35 mouse cellular contexts compared by ENCODE assay signal in the genomic region with DNA sequence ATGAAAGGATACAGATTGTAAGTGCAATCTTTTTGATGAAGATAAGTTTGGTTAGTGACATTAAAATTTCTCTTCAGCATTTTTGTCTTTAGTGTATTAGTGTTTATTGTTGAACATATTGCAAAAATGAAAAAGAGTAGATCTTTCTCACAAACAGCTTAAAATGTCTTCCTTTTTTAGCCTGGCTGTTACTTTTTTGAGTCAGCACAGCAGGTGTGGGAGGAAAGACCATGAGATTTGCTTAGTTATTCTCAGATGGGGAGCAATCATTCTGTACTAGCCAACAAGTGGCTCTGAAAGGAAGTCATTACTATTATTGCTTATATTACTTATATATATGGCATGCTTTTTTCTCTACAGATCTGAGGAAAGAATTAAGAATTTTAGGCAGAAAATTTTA. TPM values are rescaled to one million over a fixed set of nuclear protein-coding genes. Genes with fewer than 3 reads are reported as not detected.
"Had no signal": no experiment of that assay in that cellular context is flagged by ENCODE, and none has a peak within 500 bp of the region (broad histone marks: within the 10 kb centered on the region; RNA-seq: fewer than 3 reads in every experiment).

No protein-coding gene starts in this region.

- H3K4me1 ChIP-seq: heart, embryonic 12.5 days; heart, embryonic 13.5 days; heart, embryonic 15.5 days; hindbrain, embryonic 10.5 days; hindbrain, embryonic 13.5 days; hindbrain, embryonic 15.5 days; intestine, embryonic 15.5 days; kidney, embryonic 15.5 days had no signal

- DNase-seq: heart, postnatal 10 days; heart, postnatal 14 days; heart, postnatal 36 days; heart, postnatal 4 days; kidney, adult 11 months; kidney, adult 18-20 months; kidney, adult 2 months; kidney, adult 8-10 months; kidney, adult 9 months; kidney, postnatal 14 days; kidney, postnatal 25 days; kidney, postnatal 36 days; kidney, postnatal 4 days; layer of hippocampus, adult 9-11 months; layer of hippocampus, postnatal 36 days had no signal

- H3K27me3 ChIP-seq: heart, embryonic 12.5 days; heart, embryonic 13.5 days; heart, embryonic 15.5 days; hindbrain, embryonic 13.5 days; hindbrain, embryonic 15.5 days; intestine, embryonic 15.5 days; kidney, embryonic 15.5 days had no signal

- H3K27ac ChIP-seq: heart, embryonic 13.5 days; heart, embryonic 15.5 days; hindbrain, embryonic 10.5 days; hindbrain, embryonic 13.5 days; hindbrain, embryonic 14.5 days; hindbrain, embryonic 15.5 days; hindbrain, postnatal 0 days; intestine, embryonic 15.5 days; kidney, embryonic 15.5 days; kidney, postnatal 0 days; layer of hippocampus, adult 2 months; left cerebral cortex, adult 2 months had no signal

- H3K9me3 ChIP-seq: heart, embryonic 12.5 days; heart, embryonic 13.5 days; heart, embryonic 15.5 days; hindbrain, embryonic 10.5 days; hindbrain, embryonic 13.5 days; hindbrain, embryonic 15.5 days; intestine, embryonic 15.5 days; kidney, embryonic 15.5 days had no signal

- H3K36me3 ChIP-seq: hindbrain, embryonic 13.5 days; hindbrain, embryonic 15.5 days had no signal

- H3K4me2 ChIP-seq: heart, embryonic 11.5 days; heart, embryonic 12.5 days; heart, embryonic 13.5 days; heart, embryonic 15.5 days; hindbrain, embryonic 13.5 days; hindbrain, embryonic 14.5 days; hindbrain, embryonic 15.5 days; intestine, embryonic 15.5 days; kidney, embryonic 15.5 days had no signal

- ATAC-seq: hindbrain, embryonic 16.5 days; hindbrain, postnatal 0 days; inflammation-experienced regulatory T-cells, adult 6 months; intestine, embryonic 15.5 days; intestine, embryonic 16.5 days; intestine, postnatal 0 days had no signal

- H3K4me3 ChIP-seq: heart, embryonic 12.5 days; heart, embryonic 13.5 days; heart, embryonic 15.5 days; hindbrain, embryonic 10.5 days; hindbrain, embryonic 13.5 days; hindbrain, embryonic 15.5 days; intestine, embryonic 15.5 days; kidney, embryonic 15.5 days; layer of hippocampus, adult 2 months; left cerebral cortex, adult 2 months had no signal

- H3K9ac ChIP-seq: heart, embryonic 12.5 days; heart, embryonic 13.5 days; heart, embryonic 15.5 days; hindbrain, embryonic 13.5 days; hindbrain, embryonic 14.5 days; hindbrain, embryonic 15.5 days; intestine, embryonic 15.5 days; kidney, embryonic 15.5 days had no signal

RNA-seq across cellular contexts. Expression of a gene that starts 40.5 kb away (rescaled TPM):
- total RNA-seq: hematopoietic stem cell, adult 5-6 weeks had no signal
- polyA plus RNA-seq: heart, postnatal 0 days had no signal
